Mouse (Mus musculus): Measurements from ENCODE around the gene Map3k5.

- TF ChIP-seq CTCF (IDR thresholded peaks at IDR 0.05; ENCODE audit: borderline replicate concordance, insufficient read depth, low read depth, low read length) (no peak), POLR2A (IDR thresholded peaks at IDR 0.05; ENCODE audit: borderline replicate concordance, insufficient read depth, low read length) (no peak)
Measured at GRCm38 (mm10) chr10:20160914-20161313, 226.6 kb downstream of the Map3k5 start.

Data from cerebellum, adult 2 months (tissue).